Mouse (Mus musculus) urinary bladder, adult 2 months (tissue): ENCODE measurements around the gene Fchsd2. TPM values are rescaled to one million over a fixed set of nuclear protein-coding genes. Genes with fewer than 3 reads are reported as not detected.

Experiments
- DNase-seq: peaks from one replicate; pipeline ENCODE4 v3.0.0; 2022; ENCODE audit warnings: low spot score
- polyA plus RNA-seq: library from polyadenylated mRNA; depleted of rRNA; stranded (reverse); fragments of >200 nt; gene quantifications from 2 replicates; pipeline ENCODE4 v1.2.3, GENCODE M21; 2012

Fchsd2 gene
- polyA plus RNA-seq, 1 experiment, result 10.0 TPM

GRCm38 (mm10) chr7:101316591-101317001 lies 223.9 kb downstream of the Fchsd2 start:
- DNase-seq, result no peak

GRCm38 (mm10) chr7:101317014-101317413 lies 224.4 kb downstream of the Fchsd2 start, which contains the start of gene Stard10:
Gene Stard10, plus strand, starts transcription at chr7:101317086.
- DNase-seq, result no peak

GRCm38 (mm10) chr7:101318848-101319247 lies 226.2 kb downstream of the Fchsd2 start:
- no peak for DNase-seq

GRCm38 (mm10) chr7:101319796-101320195 lies 227.1 kb downstream of the Fchsd2 start:
- no peak for DNase-seq

GRCm38 (mm10) chr7:101320399-101321217 lies 227.9 kb downstream of the Fchsd2 start:
- no peak for DNase-seq

GRCm38 (mm10) chr7:101321218-101321827 lies 228.7 kb downstream of the Fchsd2 start:
- DNase-seq, result peak; percentile 60

- DNase-seq, result no peak
These were observed 230.5 kb downstream of the Fchsd2 start for GRCm38 (mm10) chr7:101323141-101323594.

GRCm38 (mm10) chr7:101324142-101324962 lies 231.7 kb downstream of the Fchsd2 start:
- DNase-seq, result no peak

- DNase-seq, result no peak
These were observed 233.3 kb downstream of the Fchsd2 start for GRCm38 (mm10) chr7:101326006-101326405.

GRCm38 (mm10) chr7:101327263-101327662 lies 234.6 kb downstream of the Fchsd2 start:
- DNase-seq, result no peak

GRCm38 (mm10) chr7:101327786-101328185 lies 235.1 kb downstream of the Fchsd2 start:
- no peak for DNase-seq

GRCm38 (mm10) chr7:101328621-101329158 lies 236.0 kb downstream of the Fchsd2 start:
- DNase-seq, result no peak

GRCm38 (mm10) chr7:101329606-101330005 lies 236.9 kb downstream of the Fchsd2 start:
- no peak for DNase-seq

GRCm38 (mm10) chr7:101330074-101330840 lies 237.6 kb downstream of the Fchsd2 start:
- no peak for DNase-seq

GRCm38 (mm10) chr7:101330841-101331173 lies 238.1 kb downstream of the Fchsd2 start:
- DNase-seq, result no peak

GRCm38 (mm10) chr7:101332045-101332831 lies 239.6 kb downstream of the Fchsd2 start:
- DNase-seq, result no peak
